Mouse (Mus musculus) lung, embryonic 15.5 days (tissue): ENCODE measurements around the gene Mmp23. TPM values are rescaled to one million over a fixed set of nuclear protein-coding genes. Genes with fewer than 3 reads are reported as not detected.
A peak's percentile ranks its signal among the peaks of the same experiment; 100 is the strongest.
"Not testable (repeated sequence)": the region's sequence is repeated elsewhere in the genome, so short reads cannot be mapped to it uniquely, and the experiment has no call there.

Experiments used
- ATAC-seq: fragments of 200-750 bp; cut with Nextera tagmentation; 2 replicates; pipeline ENCODE4 v1.8.0; 2017; ENCODE audit warnings: moderate number of reproducible peaks, borderline replicate concordance; ENCODE audit not compliant: low FRiP score, low TSS enrichment; ENCODE audit errors: extremely low read depth
- H3K27ac ChIP-seq: fragments of 300-500 bp; sonication (generic); 2 replicates; pipeline ENCODE4 v1.5.1; 2015; ENCODE audit warnings: moderate library complexity, mild to moderate bottlenecking, inconsistent platforms
- H3K27me3 ChIP-seq: fragments of 300-500 bp; sonication (generic); 2 replicates; pipeline ENCODE4 v1.6.1; 2015; ENCODE audit warnings: inconsistent platforms
- H3K36me3 ChIP-seq: fragments of 300-500 bp; sonication (generic); 2 replicates; pipeline ENCODE4 v1.6.1; 2015; ENCODE audit warnings: inconsistent platforms
- H3K4me1 ChIP-seq: fragments of 300-500 bp; sonication (generic); 2 replicates; pipeline ENCODE4 v1.6.1; 2015; ENCODE audit warnings: inconsistent platforms
- H3K4me2 ChIP-seq: fragments of 300-500 bp; sonication (generic); 2 replicates; pipeline ENCODE4 v1.6.1; 2015; ENCODE audit warnings: inconsistent platforms, mild to moderate bottlenecking, moderate library complexity
- H3K4me3 ChIP-seq: fragments of 300-500 bp; sonication (generic); 2 replicates; pipeline ENCODE4 v1.5.1; 2015; ENCODE audit warnings: mild to moderate bottlenecking, inconsistent platforms
- H3K9ac ChIP-seq: fragments of 300-500 bp; sonication (generic); 2 replicates; pipeline ENCODE4 v1.6.1; 2015; ENCODE audit warnings: inconsistent platforms
- H3K9me3 ChIP-seq: fragments of 300-500 bp; sonication (generic); 2 replicates; pipeline ENCODE4 v1.6.1; 2016; ENCODE audit warnings: inconsistent platforms
- WGBS: fragments of 180-500 bp; shearing (Covaris S2); methylation state at CpG from one replicate; pipeline ENCODE4 v1.1.7; 2015; 5-methylcytosine and 5-hydroxymethylcytosine counted together
- polyA plus RNA-seq: library from polyadenylated mRNA; unstranded; fragments of >200 nt; fragmentation: Nextera tagmentation; extraction: Ambion mirVana; gene quantifications from 2 replicates; pipeline ENCODE4 v1.2.1, GENCODE M21; 2015

The Mmp23 gene
- 41.7 and 47.8 TPM in 2 replicates for polyA plus RNA-seq

GRCm38 (mm10) chr4:155653086-155653450, at the start of gene Mmp23:
Mmp23 (minus strand) TSS chr4:155653384.
- H3K4me2 ChIP-seq: peak within 1 kb of the TSS; percentile 92
- H3K9ac ChIP-seq: peak within 1 kb of the TSS; percentile 43
- no peak within 1 kb of the TSS; the same call in 1 of the 2 replicates for H3K27ac ChIP-seq
- peaks cover 43% of the 10 kb centered on the region for H3K4me1 ChIP-seq
- H3K36me3 ChIP-seq: peaks cover 34% of the 10 kb centered on the region
- peaks cover 23% of the 10 kb centered on the region for H3K27me3 ChIP-seq
- under 1% methylated on average over 32 of the region's 33 CpGs for WGBS
- H3K9me3 ChIP-seq: no peaks in the 10 kb centered on the region
- ATAC-seq: peak; percentile 61
- peak within 1 kb of the TSS; percentile 43 for H3K4me3 ChIP-seq

- Histone ChIP-seq H3K27ac (no peak overlapping the region), H3K9ac (no peak overlapping the region), H3K9me3 (no peaks in the 10 kb centered on the region), H3K36me3 (no peaks in the 10 kb centered on the region), H3K4me2 (no peak overlapping the region), H3K27me3 (peaks cover 3% of the 10 kb centered on the region; the same call in 1 of the 2 replicates), H3K4me1 (peaks cover 2% of the 10 kb centered on the region; the same call in 1 of the 2 replicates), H3K4me3 (no peak overlapping the region)
- no peak for ATAC-seq
These were observed 47.2 kb upstream of the Mmp23 start for GRCm38 (mm10) chr4:155700425-155700824.

- Histone ChIP-seq H3K9me3 (no peaks in the 10 kb centered on the region), H3K4me3 (no peak overlapping the region), H3K4me1 (peaks cover 13% of the 10 kb centered on the region), H3K4me2 (no peak overlapping the region), H3K27me3 (peaks cover 9% of the 10 kb centered on the region; the same call in 1 of the 2 replicates), H3K27ac (no peak overlapping the region), H3K36me3 (no peaks in the 10 kb centered on the region), H3K9ac (no peak overlapping the region)
- WGBS: 60% methylated on average over 16 of the region's 16 CpGs
- ATAC-seq: no peak
These were observed 43.4 kb upstream of the Mmp23 start for GRCm38 (mm10) chr4:155696261-155697255.

- peaks cover 13% of the 10 kb centered on the region for H3K4me1 ChIP-seq
- H3K9me3 ChIP-seq: no peaks in the 10 kb centered on the region
- H3K4me2 ChIP-seq: peak overlapping the region; percentile 99
- no peak for ATAC-seq
- peak overlapping the region; percentile 70; the same call in 1 of the 2 replicates for H3K4me3 ChIP-seq
- H3K36me3 ChIP-seq: no peaks in the 10 kb centered on the region
- H3K9ac ChIP-seq: no peak overlapping the region
- WGBS: 90% methylated on average over 4 of the region's 4 CpGs
- H3K27ac ChIP-seq: no peak overlapping the region
- peaks cover 9% of the 10 kb centered on the region; the same call in 1 of the 2 replicates for H3K27me3 ChIP-seq
These were observed 42.4 kb upstream of the Mmp23 start for GRCm38 (mm10) chr4:155695531-155696062.

GRCm38 (mm10) chr4:155694482-155695401, 41.6 kb upstream of the Mmp23 start:
- Histone ChIP-seq H3K27ac (no peak overlapping the region), H3K9ac (peak overlapping the region; percentile 53), H3K4me2 (peak overlapping the region; percentile 99), H3K4me3 (peak overlapping the region; percentile 70), H3K4me1 (peaks cover 13% of the 10 kb centered on the region), H3K9me3 (no peaks in the 10 kb centered on the region), H3K36me3 (no peaks in the 10 kb centered on the region), H3K27me3 (peaks cover 9% of the 10 kb centered on the region; the same call in 1 of the 2 replicates)
- ATAC-seq: peak; percentile 76
- WGBS: 2% methylated on average over 89 of the region's 92 CpGs

GRCm38 (mm10) chr4:155694111-155694481, 40.9 kb upstream of the Mmp23 start, which contains the start of gene Fndc10:
Fndc10 (plus strand) TSS chr4:155694342.
- Histone ChIP-seq H3K27me3 (peaks cover 9% of the 10 kb centered on the region; the same call in 1 of the 2 replicates), H3K4me3 (peak within 1 kb of the TSS; percentile 70), H3K36me3 (no peaks in the 10 kb centered on the region), H3K9me3 (no peaks in the 10 kb centered on the region), H3K4me1 (peaks cover 13% of the 10 kb centered on the region), H3K9ac (peak within 1 kb of the TSS; percentile 53), H3K4me2 (peak within 1 kb of the TSS; percentile 99), H3K27ac (no peak within 1 kb of the TSS)
- under 1% methylated on average over 37 of the region's 47 CpGs for WGBS
- ATAC-seq: peak; percentile 82

- H3K27me3 ChIP-seq: peaks cover 9% of the 10 kb centered on the region; the same call in 1 of the 2 replicates
- H3K4me1 ChIP-seq: peaks cover 13% of the 10 kb centered on the region
- H3K27ac ChIP-seq: no peak overlapping the region
- no peak for ATAC-seq
- no peaks in the 10 kb centered on the region for H3K36me3 ChIP-seq
- 95% methylated on average over 3 of the region's 3 CpGs for WGBS
- no peak overlapping the region for H3K4me3 ChIP-seq
- no peak overlapping the region for H3K9ac ChIP-seq
- H3K4me2 ChIP-seq: no peak overlapping the region
- no peaks in the 10 kb centered on the region for H3K9me3 ChIP-seq
These were observed 39.2 kb upstream of the Mmp23 start for GRCm38 (mm10) chr4:155692421-155692820.

GRCm38 (mm10) chr4:155690571-155691375, 37.6 kb upstream of the Mmp23 start:
- WGBS: 71% methylated on average over 12 of the region's 12 CpGs
- H3K27ac ChIP-seq: no peak overlapping the region

GRCm38 (mm10) chr4:155687764-155688163, 34.6 kb upstream of the Mmp23 start:
- not testable (repeated sequence) for H3K4me1 ChIP-seq, ATAC-seq, H3K9ac ChIP-seq, H3K27me3 ChIP-seq, H3K27ac ChIP-seq, H3K36me3 ChIP-seq, H3K4me3 ChIP-seq, H3K4me2 ChIP-seq, H3K9me3 ChIP-seq
- WGBS: 72% methylated on average over 4 of the region's 4 CpGs

More at GRCm38 (mm10) chr4:155690571-155691375, 37.6 kb upstream of the Mmp23 start:
- H3K4me2 ChIP-seq: no peak overlapping the region
- no peaks in the 10 kb centered on the region for H3K36me3 ChIP-seq
- H3K9ac ChIP-seq: no peak overlapping the region
- H3K4me1 ChIP-seq: peaks cover 13% of the 10 kb centered on the region
- no peaks in the 10 kb centered on the region for H3K9me3 ChIP-seq
- peaks cover 9% of the 10 kb centered on the region; the same call in 1 of the 2 replicates for H3K27me3 ChIP-seq
- H3K4me3 ChIP-seq: no peak overlapping the region
- no peak for ATAC-seq

- not testable (repeated sequence) for H3K36me3 ChIP-seq, H3K4me2 ChIP-seq, H3K4me3 ChIP-seq, H3K4me1 ChIP-seq, ATAC-seq, H3K9me3 ChIP-seq, H3K27me3 ChIP-seq, H3K9ac ChIP-seq, H3K27ac ChIP-seq
- 83% methylated on average over 16 of the region's 19 CpGs for WGBS
These were observed 30.6 kb upstream of the Mmp23 start for GRCm38 (mm10) chr4:155683670-155684277.
